Mouse (Mus musculus) mouse trophoblast stem cell (cell line): ENCODE measurements around the gene Srp54b.
"Not testable (repeated sequence)": the region's sequence is repeated elsewhere in the genome, so short reads cannot be mapped to it uniquely, and the experiment has no call there.

Experiments
- in situ Hi-C, 2 experiments: fragments of 300-500 bp; cut with MseI, MboI; formaldehyde crosslinking; loops; 2 replicates in 1 of 2; 3 replicates in 1 of 2; pipeline ENCODE4 v1.15.1; 2025

Srp54b gene

DNA sequence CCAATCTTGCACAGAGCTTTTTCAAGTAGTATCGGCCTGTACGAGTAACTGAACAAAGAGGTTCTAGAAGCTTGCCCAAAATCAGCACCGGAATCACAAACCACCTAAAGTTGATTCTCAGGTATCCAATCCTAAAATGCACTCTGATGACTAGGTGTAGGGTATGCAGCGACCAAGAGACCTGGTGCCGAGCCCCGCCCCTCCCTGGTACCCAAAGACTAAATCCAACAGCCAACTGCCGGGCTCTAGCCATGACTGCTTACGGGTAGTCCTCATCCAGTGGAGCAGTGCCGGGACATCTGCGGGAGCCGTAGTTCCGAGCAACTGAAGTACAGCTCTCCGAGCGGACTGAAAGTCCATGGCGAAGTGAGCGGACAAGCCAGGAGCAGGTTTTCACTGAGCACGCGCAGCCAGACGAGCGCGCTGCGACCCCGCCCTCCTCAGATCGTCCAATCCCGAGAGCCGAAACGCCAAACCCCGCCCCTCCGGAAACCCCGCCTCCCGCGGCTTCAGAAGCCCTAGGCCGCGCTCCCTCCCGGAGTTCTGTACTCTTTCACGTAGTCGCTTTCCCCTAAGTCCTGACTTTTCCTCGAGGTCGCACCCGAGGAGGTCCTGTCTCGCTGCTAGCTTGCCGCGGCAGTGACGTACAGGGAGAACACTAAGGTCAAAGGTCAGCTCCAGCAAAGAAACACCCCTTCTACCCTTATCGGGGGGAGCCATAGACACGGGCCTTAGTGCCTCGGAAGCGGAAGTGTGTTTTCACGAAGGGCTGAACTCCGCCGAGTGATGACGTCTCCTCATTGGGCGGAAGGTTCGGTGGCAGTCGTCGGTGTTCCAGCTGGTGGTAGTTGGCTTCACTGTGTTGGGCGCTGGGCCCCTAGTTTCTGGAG lies at the start of gene Srp54b:
Gene Srp54b (plus strand): TSS at position 546 of the 890 bp plus-strand sequence.
- in situ Hi-C loops: not testable (repeated sequence)

DNA sequence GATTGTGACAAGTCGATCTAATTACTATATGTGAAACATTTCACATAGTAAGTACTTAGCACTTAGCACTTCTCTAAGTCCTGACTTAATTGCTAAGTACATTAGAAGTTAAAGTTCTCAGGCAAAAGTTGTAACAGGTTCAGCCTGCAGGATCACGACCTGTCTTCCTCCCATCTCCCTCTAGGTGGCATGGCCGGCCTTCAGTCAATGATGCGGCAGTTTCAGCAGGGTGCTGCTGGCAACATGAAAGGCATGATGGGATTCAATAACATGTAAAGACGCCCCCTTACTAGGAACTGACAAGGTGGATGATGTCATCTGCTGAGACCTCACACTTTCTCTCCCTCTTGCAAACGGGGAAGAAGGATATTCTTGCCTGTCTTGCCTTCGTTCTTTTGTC lies 42.3 kb upstream of the Srp54b start:
- in situ Hi-C loops: not testable (repeated sequence)

DNA sequence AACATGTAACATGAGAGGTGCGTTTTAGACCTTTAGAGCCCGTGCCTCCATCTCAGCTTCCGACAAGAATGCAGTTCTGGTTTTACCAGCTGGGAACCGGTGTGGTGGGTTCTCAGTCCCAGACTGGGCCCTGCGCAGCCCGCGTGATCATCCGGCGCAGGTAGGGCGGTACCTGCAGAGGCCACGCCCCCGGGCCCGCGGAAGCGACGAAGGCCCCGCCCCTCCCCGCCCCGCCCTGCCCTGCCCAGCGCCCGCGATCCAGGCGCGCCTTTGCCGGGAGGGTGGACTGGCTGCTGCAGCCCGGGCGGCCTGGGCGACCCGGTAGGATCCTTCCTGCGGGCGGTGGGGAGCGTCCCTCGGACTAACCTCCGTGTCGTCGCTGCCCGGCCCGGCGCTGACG lies 30.7 kb upstream of the Srp54b start, which contains the start of gene Fam177a:
Gene Fam177a (plus strand): TSS at position 228 of the 400 bp plus-strand sequence.
- in situ Hi-C loops: not testable (repeated sequence)

DNA sequence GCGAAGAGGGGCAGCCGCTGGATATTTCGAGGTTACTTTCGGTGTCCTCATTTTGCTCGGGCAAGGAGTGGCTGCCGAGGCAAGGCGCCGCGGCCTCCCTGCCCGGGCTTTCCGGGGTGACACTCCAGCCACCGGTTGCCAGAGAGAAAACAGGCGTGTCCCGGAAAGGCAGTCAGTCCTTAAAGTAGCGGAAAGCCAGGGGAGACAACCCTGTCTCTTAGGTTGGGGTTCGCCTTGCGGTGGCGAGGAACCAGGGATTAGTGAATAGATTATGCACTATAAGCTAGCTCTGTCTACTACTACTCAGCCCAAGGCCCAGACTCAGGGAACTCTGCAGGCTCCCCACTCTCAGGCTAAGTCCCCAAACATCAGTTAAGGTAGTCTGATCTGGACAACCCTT lies 30.2 kb upstream of the Srp54b start:
- in situ Hi-C loops: not testable (repeated sequence)

DNA sequence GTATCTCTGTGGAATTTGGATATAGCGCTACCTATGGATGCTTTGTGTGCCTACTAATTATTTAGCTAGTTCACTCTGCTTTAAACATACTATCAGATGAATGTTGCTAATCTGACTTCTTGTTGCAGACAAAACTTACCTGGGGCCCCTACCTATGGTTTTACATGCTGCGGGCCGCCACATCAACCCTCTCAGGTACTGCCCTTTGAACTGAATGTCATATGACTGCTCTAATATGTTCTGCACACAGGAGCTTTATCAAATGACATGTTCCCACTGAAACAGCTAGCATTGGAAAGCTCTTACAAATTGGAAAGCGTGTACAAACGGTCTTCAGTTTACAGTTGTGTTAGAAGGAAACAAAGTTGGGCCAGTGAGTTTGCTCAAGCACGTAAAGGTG lies 19.4 kb upstream of the Srp54b start:
- in situ Hi-C loops: not testable (repeated sequence)

DNA sequence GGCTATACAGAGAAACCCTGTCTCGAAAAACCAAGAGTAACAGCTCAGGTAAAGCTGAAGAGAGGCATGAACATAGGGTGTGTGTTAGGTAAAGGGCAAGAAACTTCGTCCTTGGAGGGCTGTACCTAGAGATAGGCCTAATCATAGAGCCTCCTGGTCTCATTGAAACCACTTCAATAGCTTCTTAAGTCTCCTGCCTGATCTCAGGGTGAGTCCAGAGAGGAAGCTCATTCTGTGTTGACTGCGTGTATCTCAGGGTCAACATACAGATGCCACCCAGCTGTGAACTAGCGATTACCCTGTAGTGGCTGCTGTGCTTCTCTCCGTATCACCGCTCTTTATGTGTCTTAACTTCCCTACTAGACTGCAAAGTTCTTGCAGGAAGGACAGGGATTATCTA lies 17.0 kb upstream of the Srp54b start:
- in situ Hi-C loops: not testable (repeated sequence)

DNA sequence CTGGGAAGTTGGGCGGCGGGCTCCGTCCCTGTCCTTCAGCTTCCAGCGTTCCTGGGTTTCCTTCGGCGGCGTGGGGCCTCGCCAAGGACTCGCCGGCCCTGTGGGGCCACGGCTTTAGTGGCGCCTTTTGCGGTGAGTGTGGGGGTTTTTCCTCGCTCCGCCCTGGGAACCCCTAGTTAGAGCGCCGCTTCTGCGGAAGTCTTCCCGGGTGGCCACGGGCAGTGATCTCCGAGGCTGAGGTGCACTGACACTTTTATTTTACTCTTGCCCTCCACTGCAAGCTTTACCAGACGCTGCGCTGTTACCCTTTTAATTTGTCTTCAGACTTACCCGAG lies 512 bp downstream of the Srp54b start:
- in situ Hi-C loops: not testable (repeated sequence)

DNA sequence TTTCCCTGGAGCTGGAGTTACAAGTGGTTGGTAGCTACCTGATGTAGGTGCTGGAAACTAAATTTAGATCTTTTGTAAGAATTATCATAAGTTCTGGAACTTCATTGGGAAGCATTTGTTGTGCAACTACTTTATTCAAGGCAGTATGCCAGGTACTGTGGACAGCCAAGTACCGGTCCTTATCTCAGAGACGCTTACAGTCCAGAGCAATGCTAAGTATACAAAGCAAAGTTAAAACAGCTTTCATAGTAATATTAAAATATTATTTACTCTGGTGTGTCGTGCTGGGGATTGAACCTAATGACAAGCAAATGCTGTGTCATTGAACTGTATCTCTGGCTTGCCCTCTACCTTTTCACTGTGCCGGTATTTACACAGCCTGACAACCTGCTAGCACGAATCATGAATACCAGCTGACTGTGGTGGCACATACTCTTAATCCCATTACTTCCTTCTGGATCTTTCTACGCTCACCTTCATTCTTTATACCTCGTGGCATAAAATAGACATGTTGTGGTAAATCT lies 12.2 kb downstream of the Srp54b start:
- in situ Hi-C loops: not testable (repeated sequence)

DNA sequence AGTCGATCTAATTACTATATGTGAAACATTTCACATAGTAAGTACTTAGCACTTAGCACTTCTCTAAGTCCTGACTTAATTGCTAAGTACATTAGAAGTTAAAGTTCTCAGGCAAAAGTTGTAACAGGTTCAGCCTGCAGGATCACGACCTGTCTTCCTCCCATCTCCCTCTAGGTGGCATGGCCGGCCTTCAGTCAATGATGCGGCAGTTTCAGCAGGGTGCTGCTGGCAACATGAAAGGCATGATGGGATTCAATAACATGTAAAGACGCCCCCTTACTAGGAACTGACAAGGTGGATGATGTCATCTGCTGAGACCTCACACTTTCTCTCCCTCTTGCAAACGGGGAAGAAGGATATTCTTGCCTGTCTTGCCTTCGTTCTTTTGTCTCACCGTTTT lies 32.8 kb downstream of the Srp54b start:
- in situ Hi-C loops: not testable (repeated sequence)

DNA sequence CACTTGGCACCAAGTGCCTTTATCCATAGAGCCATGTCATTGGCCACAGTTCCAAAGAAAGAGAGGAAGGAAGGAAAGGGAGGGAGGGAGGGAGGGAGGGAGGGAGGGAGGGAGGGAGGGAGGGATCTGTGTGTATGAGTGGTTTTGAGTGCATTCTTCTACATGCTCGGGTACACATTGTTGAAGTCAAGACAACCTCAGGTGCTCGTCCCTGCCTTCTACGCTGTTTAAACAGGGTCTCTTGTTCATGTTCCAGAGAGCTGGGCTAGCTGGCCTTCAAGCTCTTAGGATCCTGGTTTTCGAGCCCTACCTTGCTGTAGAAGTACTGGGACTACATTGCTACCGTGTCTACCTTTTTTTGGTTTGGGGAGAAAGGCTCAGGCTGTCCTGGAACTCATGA lies 34.2 kb downstream of the Srp54b start:
- in situ Hi-C loops: not testable (repeated sequence)

DNA sequence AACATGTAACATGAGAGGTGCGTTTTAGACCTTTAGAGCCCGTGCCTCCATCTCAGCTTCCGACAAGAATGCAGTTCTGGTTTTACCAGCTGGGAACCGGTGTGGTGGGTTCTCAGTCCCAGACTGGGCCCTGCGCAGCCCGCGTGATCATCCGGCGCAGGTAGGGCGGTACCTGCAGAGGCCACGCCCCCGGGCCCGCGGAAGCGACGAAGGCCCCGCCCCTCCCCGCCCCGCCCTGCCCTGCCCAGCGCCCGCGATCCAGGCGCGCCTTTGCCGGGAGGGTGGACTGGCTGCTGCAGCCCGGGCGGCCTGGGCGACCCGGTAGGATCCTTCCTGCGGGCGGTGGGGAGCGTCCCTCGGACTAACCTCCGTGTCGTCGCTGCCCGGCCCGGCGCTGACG lies 44.4 kb downstream of the Srp54b start, which contains the start of gene 1700047I17Rik2:
Gene 1700047I17Rik2 (plus strand): TSS at position 287 of the 400 bp plus-strand sequence.
- in situ Hi-C loops: not testable (repeated sequence)

DNA sequence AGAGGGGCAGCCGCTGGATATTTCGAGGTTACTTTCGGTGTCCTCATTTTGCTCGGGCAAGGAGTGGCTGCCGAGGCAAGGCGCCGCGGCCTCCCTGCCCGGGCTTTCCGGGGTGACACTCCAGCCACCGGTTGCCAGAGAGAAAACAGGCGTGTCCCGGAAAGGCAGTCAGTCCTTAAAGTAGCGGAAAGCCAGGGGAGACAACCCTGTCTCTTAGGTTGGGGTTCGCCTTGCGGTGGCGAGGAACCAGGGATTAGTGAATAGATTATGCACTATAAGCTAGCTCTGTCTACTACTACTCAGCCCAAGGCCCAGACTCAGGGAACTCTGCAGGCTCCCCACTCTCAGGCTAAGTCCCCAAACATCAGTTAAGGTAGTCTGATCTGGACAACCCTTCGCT lies 44.9 kb downstream of the Srp54b start:
- in situ Hi-C loops: not testable (repeated sequence)

DNA sequence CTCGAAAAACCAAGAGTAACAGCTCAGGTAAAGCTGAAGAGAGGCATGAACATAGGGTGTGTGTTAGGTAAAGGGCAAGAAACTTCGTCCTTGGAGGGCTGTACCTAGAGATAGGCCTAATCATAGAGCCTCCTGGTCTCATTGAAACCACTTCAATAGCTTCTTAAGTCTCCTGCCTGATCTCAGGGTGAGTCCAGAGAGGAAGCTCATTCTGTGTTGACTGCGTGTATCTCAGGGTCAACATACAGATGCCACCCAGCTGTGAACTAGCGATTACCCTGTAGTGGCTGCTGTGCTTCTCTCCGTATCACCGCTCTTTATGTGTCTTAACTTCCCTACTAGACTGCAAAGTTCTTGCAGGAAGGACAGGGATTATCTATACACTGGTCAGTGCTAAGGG lies 58.0 kb downstream of the Srp54b start:
- in situ Hi-C loops: not testable (repeated sequence)

DNA sequence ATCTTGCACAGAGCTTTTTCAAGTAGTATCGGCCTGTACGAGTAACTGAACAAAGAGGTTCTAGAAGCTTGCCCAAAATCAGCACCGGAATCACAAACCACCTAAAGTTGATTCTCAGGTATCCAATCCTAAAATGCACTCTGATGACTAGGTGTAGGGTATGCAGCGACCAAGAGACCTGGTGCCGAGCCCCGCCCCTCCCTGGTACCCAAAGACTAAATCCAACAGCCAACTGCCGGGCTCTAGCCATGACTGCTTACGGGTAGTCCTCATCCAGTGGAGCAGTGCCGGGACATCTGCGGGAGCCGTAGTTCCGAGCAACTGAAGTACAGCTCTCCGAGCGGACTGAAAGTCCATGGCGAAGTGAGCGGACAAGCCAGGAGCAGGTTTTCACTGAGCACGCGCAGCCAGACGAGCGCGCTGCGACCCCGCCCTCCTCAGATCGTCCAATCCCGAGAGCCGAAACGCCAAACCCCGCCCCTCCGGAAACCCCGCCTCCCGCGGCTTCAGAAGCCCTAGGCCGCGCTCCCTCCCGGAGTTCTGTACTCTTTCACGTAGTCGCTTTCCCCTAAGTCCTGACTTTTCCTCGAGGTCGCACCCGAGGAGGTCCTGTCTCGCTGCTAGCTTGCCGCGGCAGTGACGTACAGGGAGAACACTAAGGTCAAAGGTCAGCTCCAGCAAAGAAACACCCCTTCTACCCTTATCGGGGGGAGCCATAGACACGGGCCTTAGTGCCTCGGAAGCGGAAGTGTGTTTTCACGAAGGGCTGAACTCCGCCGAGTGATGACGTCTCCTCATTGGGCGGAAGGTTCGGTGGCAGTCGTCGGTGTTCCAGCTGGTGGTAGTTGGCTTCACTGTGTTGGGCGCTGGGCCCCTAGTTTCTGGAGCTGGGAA lies 75.0 kb downstream of the Srp54b start, which contains the start of gene Srp54c:
Gene Srp54c (plus strand): TSS at position 543 of the 894 bp plus-strand sequence.
- in situ Hi-C loops: not testable (repeated sequence)

DNA sequence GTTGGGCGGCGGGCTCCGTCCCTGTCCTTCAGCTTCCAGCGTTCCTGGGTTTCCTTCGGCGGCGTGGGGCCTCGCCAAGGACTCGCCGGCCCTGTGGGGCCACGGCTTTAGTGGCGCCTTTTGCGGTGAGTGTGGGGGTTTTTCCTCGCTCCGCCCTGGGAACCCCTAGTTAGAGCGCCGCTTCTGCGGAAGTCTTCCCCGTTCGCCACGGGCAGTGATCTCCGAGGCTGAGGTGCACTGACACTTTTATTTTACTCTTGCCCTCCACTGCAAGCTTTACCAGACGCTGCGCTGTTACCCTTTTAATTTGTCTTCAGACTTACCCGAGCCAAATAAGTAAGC lies 75.6 kb downstream of the Srp54b start:
- in situ Hi-C loops: not testable (repeated sequence)
